Mouse (Mus musculus): ENCODE data around the gene Fto. TPM values are rescaled to one million over a fixed set of nuclear protein-coding genes. Genes with fewer than 3 reads are reported as not detected.

Gene Fto
- polyA plus RNA-seq, 1 experiment: 119 TPM

DNA sequence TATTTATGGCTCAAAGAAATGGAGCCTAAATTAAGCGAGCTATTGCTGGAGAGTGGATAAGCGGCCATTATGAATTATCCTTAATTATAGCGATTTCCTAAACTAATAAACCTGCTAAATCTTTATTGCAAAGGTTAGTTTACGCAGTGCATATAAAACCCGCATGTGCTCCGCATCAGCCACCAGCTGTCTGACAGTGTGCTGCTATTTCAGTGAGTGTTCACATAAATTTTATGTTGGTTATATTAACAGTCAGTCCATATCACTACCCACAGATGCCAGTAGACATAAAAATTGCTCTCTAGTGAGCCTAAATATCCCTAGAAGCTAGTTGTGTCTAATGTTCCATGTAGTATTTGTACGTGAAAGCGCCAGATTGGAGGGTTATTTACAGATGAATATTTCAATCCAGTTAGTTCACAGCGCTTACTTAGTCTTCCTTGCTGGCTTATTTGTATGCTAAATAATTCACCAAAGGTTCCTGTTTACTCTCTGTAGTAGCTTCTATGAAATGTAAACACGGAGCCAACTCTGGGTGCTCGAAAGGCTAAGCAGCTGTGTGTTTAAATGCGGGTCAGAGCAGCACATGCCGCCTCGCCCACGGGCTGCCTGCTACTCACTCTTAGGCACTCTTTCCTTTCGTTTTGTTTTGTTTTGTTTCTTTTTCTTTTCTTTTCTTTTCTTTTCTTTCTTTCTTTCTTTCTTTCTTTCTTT lies 317.2 kb downstream of the Fto start:
- Histone ChIP-seq H3K4me3 (ENCODE audit: insufficient read depth, low read length) (no peak overlapping the region), H3K4me1 (ENCODE audit: control insufficient read depth, insufficient read depth, low read length) (0 out of 2 replicates have a peak, but pooled peaks cover 2% of the 10 kb centered on the region), H3K27ac (ENCODE audit: insufficient read depth, low read length) (no peak overlapping the region)
- TF ChIP-seq CTCF (IDR thresholded peaks at IDR 0.05; ENCODE audit: extremely low read depth, insufficient read depth, low read length) (no peak), POLR2A (IDR thresholded peaks at IDR 0.05; ENCODE audit: extremely low read depth, insufficient read depth, low read length) (no peak)

DNA sequence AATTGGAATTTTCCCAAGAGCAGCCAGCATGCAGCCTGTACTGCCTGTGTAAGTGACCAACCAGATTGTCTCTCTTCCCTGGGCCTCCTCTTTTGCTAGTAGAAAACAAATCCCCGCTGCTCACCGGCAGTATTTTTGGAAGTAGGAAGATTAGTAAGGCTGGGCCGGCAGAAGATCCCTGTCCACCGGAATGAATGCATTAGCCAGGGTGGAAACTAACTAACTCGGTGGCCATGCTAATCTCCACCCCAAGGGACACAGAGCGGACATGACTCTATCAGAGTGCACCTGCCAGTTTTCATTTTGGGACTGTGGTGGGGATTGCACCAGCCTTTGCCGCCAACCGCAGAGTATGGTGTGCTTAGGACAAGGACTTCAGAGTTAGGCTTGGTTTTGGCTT lies 319.1 kb downstream of the Fto start:
- no peak overlapping the region for H3K27ac ChIP-seq (ENCODE audit: insufficient read depth, low read length)
- TF ChIP-seq POLR2A (IDR thresholded peaks at IDR 0.05; ENCODE audit: extremely low read depth, insufficient read depth, low read length) (no peak), CTCF (IDR thresholded peaks at IDR 0.05; ENCODE audit: extremely low read depth, insufficient read depth, low read length) (no peak)
- H3K4me1 ChIP-seq (ENCODE audit: control insufficient read depth, insufficient read depth, low read length): no peaks in the 10 kb centered on the region
- H3K4me3 ChIP-seq (ENCODE audit: insufficient read depth, low read length): no peak overlapping the region

DNA sequence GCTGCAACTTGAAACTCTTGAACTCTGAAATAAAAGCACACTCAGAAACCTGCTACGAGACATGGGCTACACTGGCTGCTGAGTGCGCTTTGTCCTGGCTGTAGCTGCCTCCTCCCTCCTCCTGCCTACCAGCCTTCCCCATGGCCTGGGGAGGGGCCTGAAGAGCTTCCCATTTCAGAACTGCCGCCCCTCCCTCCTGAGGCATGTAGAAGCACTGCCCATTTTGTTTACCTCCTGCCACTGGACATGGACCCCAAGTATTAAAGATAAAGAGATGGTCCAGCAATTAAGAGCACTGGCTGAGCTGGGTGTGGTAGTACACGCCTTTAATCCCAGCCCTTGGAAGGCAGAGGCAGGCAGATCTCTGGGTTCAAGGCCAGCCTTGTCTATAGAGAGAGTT lies 322.1 kb downstream of the Fto start:
- H3K27ac ChIP-seq (ENCODE audit: insufficient read depth, low read length): no peak overlapping the region

DNA sequence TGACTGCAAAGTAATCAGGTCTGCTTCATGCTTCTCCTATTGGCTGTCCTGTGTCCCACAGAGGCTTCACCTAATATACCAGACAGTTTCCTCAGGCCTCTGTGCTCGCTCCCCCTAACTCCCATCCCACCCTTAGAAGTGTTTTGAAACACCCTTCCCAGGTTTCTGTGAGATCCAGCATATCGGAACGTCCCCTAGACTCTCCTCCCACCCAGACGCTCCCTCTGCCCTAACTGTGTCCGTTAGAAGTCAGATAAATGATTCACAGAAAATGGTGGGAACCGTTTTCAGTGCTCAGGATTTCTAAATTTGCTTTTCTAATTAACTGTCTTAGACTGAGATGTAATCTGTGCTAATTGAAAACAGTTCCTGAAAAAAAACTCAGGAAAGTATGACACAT lies 323.6 kb downstream of the Fto start:
- TF ChIP-seq POLR2A (IDR thresholded peaks at IDR 0.05; ENCODE audit: extremely low read depth, insufficient read depth, low read length) (no peak), CTCF (IDR thresholded peaks at IDR 0.05; ENCODE audit: extremely low read depth, insufficient read depth, low read length) (no peak)
- Histone ChIP-seq H3K4me1 (ENCODE audit: control insufficient read depth, insufficient read depth, low read length) (no peaks in the 10 kb centered on the region; the same call in 1 of the 2 replicates), H3K4me3 (ENCODE audit: insufficient read depth, low read length) (no peak overlapping the region), H3K27ac (ENCODE audit: insufficient read depth, low read length) (no peak overlapping the region)

More for the DNA sequence above, 322.1 kb downstream of the Fto start:
- Histone ChIP-seq H3K4me1 (ENCODE audit: control insufficient read depth, insufficient read depth, low read length) (no peaks in the 10 kb centered on the region; the same call in 1 of the 2 replicates), H3K4me3 (ENCODE audit: insufficient read depth, low read length) (no peak overlapping the region)
- TF ChIP-seq CTCF (IDR thresholded peaks at IDR 0.05; ENCODE audit: extremely low read depth, insufficient read depth, low read length) (no peak), POLR2A (IDR thresholded peaks at IDR 0.05; ENCODE audit: extremely low read depth, insufficient read depth, low read length) (no peak)

DNA sequence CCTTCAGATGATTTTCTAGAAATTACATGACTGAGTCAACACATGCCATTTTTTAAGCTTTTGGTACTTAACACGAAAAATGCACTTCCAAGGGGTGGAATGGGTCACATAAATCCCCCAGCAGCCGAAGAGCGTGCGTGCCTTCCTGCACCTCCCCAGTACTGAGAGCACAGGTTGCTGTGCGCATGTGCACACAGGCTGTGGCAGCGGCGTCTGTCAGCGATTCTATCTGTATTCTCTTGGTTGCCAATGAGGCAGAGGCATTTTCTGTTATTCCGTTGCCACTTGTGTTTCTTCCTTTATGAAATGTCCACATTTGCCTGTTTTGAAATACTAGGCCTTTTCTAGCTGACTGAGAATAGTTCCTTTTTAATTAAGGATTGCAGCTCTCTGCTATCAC lies 324.4 kb downstream of the Fto start:
- H3K27ac ChIP-seq (ENCODE audit: insufficient read depth, low read length): no peak overlapping the region
- H3K4me3 ChIP-seq (ENCODE audit: insufficient read depth, low read length): no peak overlapping the region
- no peak for TF ChIP-seq CTCF (IDR thresholded peaks at IDR 0.05; ENCODE audit: extremely low read depth, insufficient read depth, low read length)
- peak; percentile 27; the same call in 1 of the 2 replicates for TF ChIP-seq POLR2A (IDR thresholded peaks at IDR 0.05; ENCODE audit: extremely low read depth, insufficient read depth, low read length)
- H3K4me1 ChIP-seq (ENCODE audit: control insufficient read depth, insufficient read depth, low read length): no peaks in the 10 kb centered on the region; the same call in 1 of the 2 replicates

DNA sequence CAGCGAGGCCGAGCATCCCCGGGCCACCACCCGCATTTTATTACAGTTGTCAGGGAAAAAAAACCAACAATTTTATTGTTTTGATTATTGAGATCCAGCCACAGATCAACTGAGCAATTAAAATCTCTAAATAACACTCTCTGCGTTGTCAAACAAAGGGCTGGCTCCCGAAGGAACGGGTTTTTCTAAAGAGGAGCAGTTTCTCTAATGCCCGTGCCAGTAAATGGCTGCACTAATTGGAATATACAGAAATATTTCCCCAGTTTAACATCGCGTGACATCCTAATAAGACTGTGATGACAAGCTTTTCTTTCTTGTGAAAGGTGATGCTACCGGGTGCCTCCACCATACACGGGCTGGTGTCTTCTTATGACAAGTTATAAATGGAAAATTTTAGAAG lies 324.9 kb downstream of the Fto start:
- no peak for TF ChIP-seq CTCF (IDR thresholded peaks at IDR 0.05; ENCODE audit: extremely low read depth, insufficient read depth, low read length)
- no peak for TF ChIP-seq POLR2A (IDR thresholded peaks at IDR 0.05; ENCODE audit: extremely low read depth, insufficient read depth, low read length)
- no peak overlapping the region for H3K4me3 ChIP-seq (ENCODE audit: insufficient read depth, low read length)
- no peak overlapping the region for H3K27ac ChIP-seq (ENCODE audit: insufficient read depth, low read length)
- no peaks in the 10 kb centered on the region; the same call in 1 of the 2 replicates for H3K4me1 ChIP-seq (ENCODE audit: control insufficient read depth, insufficient read depth, low read length)

DNA sequence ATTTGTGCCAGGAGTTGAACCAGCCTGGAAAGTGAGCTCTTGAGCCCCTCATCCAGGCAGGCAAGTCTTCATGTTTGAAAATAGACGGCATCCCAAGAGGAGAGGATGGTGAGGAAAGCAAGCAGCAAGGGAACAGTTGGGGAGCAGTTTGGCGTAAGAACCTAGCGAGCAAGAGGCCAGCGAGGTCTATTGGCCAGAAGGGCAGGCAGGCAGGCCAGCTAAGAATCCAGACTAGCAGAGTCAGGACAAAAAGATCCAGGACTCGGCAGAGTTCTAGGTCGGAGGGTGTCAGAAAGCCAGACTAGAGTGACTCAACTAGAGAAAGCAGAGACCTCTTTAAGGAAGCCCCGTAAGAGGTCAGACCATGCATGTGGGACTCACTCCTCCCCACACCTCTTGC lies 327.1 kb downstream of the Fto start:
- Histone ChIP-seq H3K4me1 (ENCODE audit: control insufficient read depth, insufficient read depth, low read length) (no peaks in the 10 kb centered on the region; the same call in 1 of the 2 replicates), H3K27ac (ENCODE audit: insufficient read depth, low read length) (no peak overlapping the region), H3K4me3 (ENCODE audit: insufficient read depth, low read length) (no peak overlapping the region)
- TF ChIP-seq POLR2A (IDR thresholded peaks at IDR 0.05; ENCODE audit: extremely low read depth, insufficient read depth, low read length) (no peak), CTCF (IDR thresholded peaks at IDR 0.05; ENCODE audit: extremely low read depth, insufficient read depth, low read length) (no peak)

DNA sequence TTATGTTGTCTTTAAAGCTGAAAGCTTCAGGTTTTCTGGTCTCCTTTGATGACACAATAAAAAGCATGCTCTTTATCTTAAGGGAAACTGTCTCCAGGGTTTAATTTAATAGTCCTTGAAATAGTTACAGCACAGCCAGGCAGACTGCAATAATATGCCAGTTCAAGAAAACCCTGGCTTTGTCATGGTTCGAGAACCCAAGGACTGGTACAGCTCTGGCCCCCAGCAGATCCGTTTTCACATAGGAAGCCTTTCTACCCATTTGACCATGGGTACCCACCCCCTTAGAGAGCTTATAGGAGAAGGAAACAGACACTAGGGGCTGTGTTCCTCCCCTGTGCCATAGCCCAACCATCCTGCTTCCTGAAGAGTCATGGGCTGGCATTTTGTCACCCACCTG lies 332.2 kb downstream of the Fto start:
- H3K4me3 ChIP-seq (ENCODE audit: insufficient read depth, low read length): no peak overlapping the region
- no peak for TF ChIP-seq POLR2A (IDR thresholded peaks at IDR 0.05; ENCODE audit: extremely low read depth, insufficient read depth, low read length)
- no peak for TF ChIP-seq CTCF (IDR thresholded peaks at IDR 0.05; ENCODE audit: extremely low read depth, insufficient read depth, low read length)
- H3K27ac ChIP-seq (ENCODE audit: insufficient read depth, low read length): no peak overlapping the region
- H3K4me1 ChIP-seq (ENCODE audit: control insufficient read depth, insufficient read depth, low read length): no peaks in the 10 kb centered on the region

DNA sequence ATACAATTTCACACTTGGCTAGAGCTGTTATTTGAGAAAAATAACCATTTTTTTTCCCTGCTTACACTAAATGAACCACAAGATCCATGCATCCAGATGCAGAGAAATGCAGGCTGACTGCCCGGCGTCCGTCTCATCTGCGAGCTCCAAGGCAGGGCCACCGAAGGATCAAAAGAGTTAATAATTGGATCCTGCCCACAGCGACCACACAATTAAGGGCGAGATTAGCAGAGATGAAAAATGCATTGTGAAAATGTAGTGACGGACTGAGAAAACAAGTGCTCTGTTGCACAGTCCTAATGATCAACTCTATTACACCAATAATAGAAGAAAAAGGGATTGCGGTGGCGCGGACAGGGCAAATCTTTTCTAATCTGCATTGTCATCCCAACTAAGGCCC lies 334.6 kb downstream of the Fto start:
- Histone ChIP-seq H3K4me3 (ENCODE audit: insufficient read depth, low read length) (no peak overlapping the region), H3K27ac (ENCODE audit: insufficient read depth, low read length) (no peak overlapping the region), H3K4me1 (ENCODE audit: control insufficient read depth, insufficient read depth, low read length) (no peaks in the 10 kb centered on the region)
- no peak for TF ChIP-seq CTCF (IDR thresholded peaks at IDR 0.05; ENCODE audit: extremely low read depth, insufficient read depth, low read length)
- TF ChIP-seq POLR2A (IDR thresholded peaks at IDR 0.05; ENCODE audit: extremely low read depth, insufficient read depth, low read length): no peak

DNA sequence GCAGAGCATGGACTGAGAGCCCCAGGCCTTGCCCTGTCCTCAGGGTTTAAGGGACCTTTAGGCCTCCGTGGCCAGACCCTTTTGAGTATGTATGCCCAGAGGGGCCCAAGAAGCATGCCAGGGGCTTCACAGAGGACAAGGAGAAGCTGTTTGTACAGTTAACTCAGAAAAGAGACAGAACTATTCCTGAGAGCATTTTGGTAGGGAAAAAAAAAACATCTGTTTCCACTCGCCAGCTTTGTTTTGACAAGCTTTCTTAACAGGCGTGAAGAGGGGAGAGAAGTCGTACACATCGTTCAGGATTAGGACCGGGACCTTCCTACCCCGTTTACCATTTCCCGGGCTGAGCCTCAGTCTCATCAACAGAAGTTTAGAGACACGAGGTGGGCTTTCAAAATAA lies 335.5 kb downstream of the Fto start:
- no peak overlapping the region for H3K27ac ChIP-seq (ENCODE audit: insufficient read depth, low read length)
- no peak overlapping the region for H3K4me3 ChIP-seq (ENCODE audit: insufficient read depth, low read length)
- TF ChIP-seq POLR2A (IDR thresholded peaks at IDR 0.05; ENCODE audit: extremely low read depth, insufficient read depth, low read length) (no peak), CTCF (IDR thresholded peaks at IDR 0.05; ENCODE audit: extremely low read depth, insufficient read depth, low read length) (no peak)
- H3K4me1 ChIP-seq (ENCODE audit: control insufficient read depth, insufficient read depth, low read length): no peaks in the 10 kb centered on the region
